Mouse (Mus musculus) hindbrain, embryonic 16.5 days (tissue): Measurements from ENCODE around the gene Rplp2. TPM values are rescaled to one million over a fixed set of nuclear protein-coding genes. Genes with fewer than 3 reads are reported as not detected.

Source experiments
- ATAC-seq: fragments of 200-750 bp; cut with Nextera tagmentation; 2 replicates; pipeline ENCODE4 v1.8.0; 2017; ENCODE audit warnings: moderate TSS enrichment, moderate library complexity
- H3K27ac ChIP-seq: fragments of 300-500 bp; sonication (generic); 2 replicates; pipeline ENCODE4 v1.5.1; 2014; ENCODE audit warnings: low read depth, mild to moderate bottlenecking, control low read depth, low read length, moderate library complexity
- H3K27me3 ChIP-seq: fragments of 300-500 bp; sonication (generic); replicated peaks from 2 replicates; pipeline ENCODE4 v1.6.1; 2014; ENCODE audit warnings: low read length; ENCODE audit not compliant: control insufficient read depth, insufficient read depth
- H3K36me3 ChIP-seq: fragments of 300-500 bp; sonication (generic); 2 replicates; pipeline ENCODE4 v1.6.1; 2014; ENCODE audit warnings: mild to moderate bottlenecking, low read length, moderate library complexity, mixed read lengths; ENCODE audit not compliant: control insufficient read depth, insufficient read depth
- H3K4me1 ChIP-seq: fragments of 300-500 bp; sonication (generic); 2 replicates; pipeline ENCODE4 v1.6.1; 2014; ENCODE audit warnings: low read depth, low read length; ENCODE audit not compliant: control insufficient read depth, insufficient read depth
- H3K4me2 ChIP-seq: fragments of 300-500 bp; sonication (generic); 2 replicates; pipeline ENCODE4 v1.6.1; 2014; ENCODE audit warnings: mild to moderate bottlenecking, low read length, control low read depth, moderate library complexity
- H3K4me3 ChIP-seq: fragments of 300-500 bp; sonication (generic); 2 replicates; pipeline ENCODE4 v1.5.1; 2014; ENCODE audit warnings: mild to moderate bottlenecking, low read length, control low read depth, moderate library complexity
- H3K9ac ChIP-seq: fragments of 300-500 bp; sonication (generic); 2 replicates; pipeline ENCODE4 v1.6.1; 2014; ENCODE audit warnings: low read depth, mild to moderate bottlenecking, control low read depth, low read length, moderate library complexity
- H3K9me3 ChIP-seq: fragments of 300-500 bp; sonication (generic); 2 replicates; pipeline ENCODE4 v1.6.1; 2014; ENCODE audit warnings: mild to moderate bottlenecking, low read length, moderate library complexity; ENCODE audit not compliant: control insufficient read depth
- WGBS: fragments of 180-500 bp; shearing (Covaris S2); extraction: QIAGEN DNeasy Blood & Tissue Kit; methylation state at CpG from one replicate; pipeline ENCODE4 v1.1.7; 2014; 5-methylcytosine and 5-hydroxymethylcytosine counted together
- polyA plus RNA-seq: library from polyadenylated mRNA; unstranded; fragments of >200 nt; fragmentation: Nextera tagmentation; extraction: Ambion mirVana; gene quantifications from 2 replicates; pipeline ENCODE4 v1.2.1, GENCODE M21; 2015

Gene Rplp2
- polyA plus RNA-seq, 1 experiment from 2014 or later: 645 TPM

GRCm38 (mm10) chr7:141416144-141416841 lies 30.9 kb upstream of the Rplp2 start:
- no peaks in the 10 kb centered on the region for H3K36me3 ChIP-seq
- no peak for ATAC-seq
- WGBS: 69% methylated on average over 6 of the region's 6 CpGs
- no peaks in the 10 kb centered on the region for H3K9me3 ChIP-seq
- peaks cover 10% of the 10 kb centered on the region for H3K4me1 ChIP-seq
- no peak overlapping the region for H3K9ac ChIP-seq
- no peak overlapping the region for H3K4me2 ChIP-seq
- H3K27me3 ChIP-seq: no peaks in the 10 kb centered on the region
- H3K4me3 ChIP-seq: no peak overlapping the region
- no peak overlapping the region for H3K27ac ChIP-seq

GRCm38 (mm10) chr7:141417731-141418681 lies 29.2 kb upstream of the Rplp2 start:
- Histone ChIP-seq H3K4me3 (no peak overlapping the region), H3K27me3 (no peaks in the 10 kb centered on the region), H3K4me1 (peaks cover 7% of the 10 kb centered on the region), H3K4me2 (no peak overlapping the region), H3K9ac (no peak overlapping the region), H3K27ac (no peak overlapping the region), H3K36me3 (no peaks in the 10 kb centered on the region), H3K9me3 (no peaks in the 10 kb centered on the region)
- no peak for ATAC-seq
- 74% methylated on average over 8 of the region's 8 CpGs for whole genome bisulfite sequencing

- Histone ChIP-seq H3K4me2 (no peak overlapping the region), H3K4me3 (no peak overlapping the region), H3K4me1 (0 out of 2 replicates have a peak, but pooled peaks cover 4% of the 10 kb centered on the region), H3K27me3 (no peaks in the 10 kb centered on the region), H3K9me3 (no peaks in the 10 kb centered on the region), H3K9ac (no peak overlapping the region), H3K27ac (no peak overlapping the region), H3K36me3 (no peaks in the 10 kb centered on the region)
- ATAC-seq: no peak
- WGBS: 68% methylated on average over 7 of the region's 7 CpGs
Measured at GRCm38 (mm10) chr7:141418970-141419369, 28.2 kb upstream of the Rplp2 start.

- 88% methylated on average over 9 of the region's 9 CpGs for WGBS
- Histone ChIP-seq H3K36me3 (no peaks in the 10 kb centered on the region), H3K27me3 (no peaks in the 10 kb centered on the region), H3K9me3 (no peaks in the 10 kb centered on the region), H3K9ac (no peak overlapping the region), H3K4me1 (no peaks in the 10 kb centered on the region), H3K4me2 (no peak overlapping the region), H3K27ac (no peak overlapping the region), H3K4me3 (no peak overlapping the region)
- ATAC-seq: no peak
Measured at GRCm38 (mm10) chr7:141420030-141420702, 27.0 kb upstream of the Rplp2 start.

GRCm38 (mm10) chr7:141423811-141424210 lies 23.4 kb upstream of the Rplp2 start:
- H3K4me3 ChIP-seq: no peak overlapping the region
- ATAC-seq: no peak
- no peak overlapping the region for H3K9ac ChIP-seq
- H3K27ac ChIP-seq: no peak overlapping the region
- H3K9me3 ChIP-seq: no peaks in the 10 kb centered on the region
- peaks cover 8% of the 10 kb centered on the region; the same call in 1 of the 2 replicates for H3K36me3 ChIP-seq
- WGBS: 72% methylated on average over 4 of the region's 4 CpGs
- H3K4me2 ChIP-seq: no peak overlapping the region
- H3K27me3 ChIP-seq: no peaks in the 10 kb centered on the region
- peaks cover 6% of the 10 kb centered on the region for H3K4me1 ChIP-seq

- WGBS: 87% methylated on average over 12 of the region's 12 CpGs
- Histone ChIP-seq H3K4me3 (no peak overlapping the region), H3K9ac (no peak overlapping the region), H3K9me3 (no peaks in the 10 kb centered on the region), H3K27me3 (no peaks in the 10 kb centered on the region), H3K4me2 (no peak overlapping the region), H3K36me3 (peaks cover 21% of the 10 kb centered on the region), H3K4me1 (peaks cover 13% of the 10 kb centered on the region), H3K27ac (no peak overlapping the region)
- ATAC-seq: no peak
Measured at GRCm38 (mm10) chr7:141426948-141427730, 20.0 kb upstream of the Rplp2 start.

- 57% methylated on average over 5 of the region's 5 CpGs for WGBS
Measured at GRCm38 (mm10) chr7:141428701-141429100, 18.5 kb upstream of the Rplp2 start.

GRCm38 (mm10) chr7:141429310-141429709 lies 17.9 kb upstream of the Rplp2 start, which contains the start of gene Cend1:
Gene Cend1, minus strand, starts transcription at chr7:141429491.
- Histone ChIP-seq H3K9me3 (no peaks in the 10 kb centered on the region), H3K4me1 (peaks cover 26% of the 10 kb centered on the region), H3K4me2 (peak within 1 kb of the TSS; percentile 79), H3K27me3 (no peaks in the 10 kb centered on the region), H3K4me3 (peak within 1 kb of the TSS; percentile 61), H3K36me3 (peaks cover 31% of the 10 kb centered on the region), H3K9ac (peak within 1 kb of the TSS; percentile 82), H3K27ac (peak within 1 kb of the TSS; percentile 78)
- peak; percentile 89 for ATAC-seq
- WGBS: 4% methylated on average over 19 of the region's 19 CpGs

More at GRCm38 (mm10) chr7:141428701-141429100, 18.5 kb upstream of the Rplp2 start:
- H3K27me3 ChIP-seq: no peaks in the 10 kb centered on the region
- peak overlapping the region; percentile 61 for H3K4me3 ChIP-seq
- H3K36me3 ChIP-seq: peaks cover 31% of the 10 kb centered on the region
- peak overlapping the region; percentile 79 for H3K4me2 ChIP-seq
- no peak for ATAC-seq
- no peaks in the 10 kb centered on the region for H3K9me3 ChIP-seq
- peak overlapping the region; percentile 82 for H3K9ac ChIP-seq
- H3K4me1 ChIP-seq: peaks cover 20% of the 10 kb centered on the region
- peak overlapping the region; percentile 78 for H3K27ac ChIP-seq
